ENCODE assay signal across 17 mouse cellular contexts in genomic region chrX:78547696-78548095, GRCm38 (mm10). TPM values are rescaled to one million over a fixed set of nuclear protein-coding genes. Genes with fewer than 3 reads are reported as not detected.
DNase-seq lines count a peak whose midpoint lies in the region; TF ChIP-seq lines count a peak whose summit lies in the region.
"Had no signal": no experiment of that assay in that cellular context is flagged by ENCODE, and none has a peak within 500 bp of the region (broad histone marks: within the 10 kb centered on the region; RNA-seq: fewer than 3 reads in every experiment).

No protein-coding gene starts in this region.

- intact Hi-C loops in gastrocnemius, postnatal 14 days (cut with DNase I; ENCODE audit: low total_unique reads): no loop called here

- H3K4me3 ChIP-seq in kidney, adult 2 months (ENCODE audit: insufficient read depth, low read depth, low read length): no peak overlapping the region
- H3K4me3 ChIP-seq: forebrain, embryonic 15.5 days; heart, embryonic 13.5 days; hindbrain, embryonic 10.5 days; megakaryocyte, embryonic 14.5 days; stomach, embryonic 15.5 days had no signal

- DNase-seq in gastrocnemius, postnatal 14 days: peak; percentile 7
- DNase-seq in gastrocnemius, postnatal 4 days (ENCODE audit: low spot score in 2 of 2): no peak
- peak; percentile 59 for DNase-seq in kidney, adult 2 months
- DNase-seq in kidney, postnatal 4 days: no peak
- peak; percentile 1 for DNase-seq in 3134 (ENCODE audit: extremely low read depth, insufficient read length, low spot score)
- DNase-seq in adipocyte (ENCODE audit: low spot score): peak; percentile 73
- DNase-seq in cerebellum, adult 11 months: no peak
- DNase-seq in testis, postnatal 14 days (ENCODE audit: low spot score): no peak
- DNase-seq: adrenal gland, adult 8-10 months; layer of hippocampus, postnatal 36 days; liver; lung, embryonic 14.5 days had no signal

- no peaks in the 10 kb centered on the region for H3K4me1 ChIP-seq in kidney, adult 2 months (ENCODE audit: control insufficient read depth, insufficient read depth, low read length)
- H3K4me1 ChIP-seq: forebrain, embryonic 15.5 days; heart, embryonic 13.5 days; hindbrain, embryonic 10.5 days; megakaryocyte, embryonic 14.5 days; stomach, embryonic 15.5 days had no signal

- H3K36me3 ChIP-seq in kidney, adult 2 months (ENCODE audit: control insufficient read depth, insufficient read depth, low read length): no peaks in the 10 kb centered on the region
- H3K36me3 ChIP-seq: forebrain, embryonic 15.5 days; heart, embryonic 13.5 days; hindbrain, embryonic 10.5 days; stomach, embryonic 15.5 days had no signal

- no peak for TF ChIP-seq POLR2A in kidney, adult 2 months (IDR thresholded peaks at IDR 0.05; ENCODE audit: low read depth, low read length)

- WGBS in kidney, adult 2 months: 17% methylated on average over 1 of the region's 1 CpGs

- TF ChIP-seq CTCF in kidney, adult 2 months (conservative IDR thresholded peaks at IDR 0.05; ENCODE audit: insufficient read depth, insufficient read length, low read depth, low read length): no peak

- H3K27ac ChIP-seq in kidney, adult 2 months (ENCODE audit: insufficient read depth, low read depth, low read length): no peak overlapping the region
- H3K27ac ChIP-seq: forebrain, embryonic 15.5 days; heart, embryonic 13.5 days; hindbrain, embryonic 10.5 days; stomach, embryonic 15.5 days had no signal

- H3K27me3 ChIP-seq in kidney, adult 2 months (replicated peaks; ENCODE audit: control insufficient read depth, insufficient read depth, low read length): no peaks in the 10 kb centered on the region
- H3K27me3 ChIP-seq: forebrain, embryonic 15.5 days; heart, embryonic 13.5 days; megakaryocyte, embryonic 14.5 days; stomach, embryonic 15.5 days had no signal

RNA-seq across cellular contexts. Expression of gene Prrg1, which starts 36.0 kb away (rescaled TPM):
- 1 to 10 TPM; 6.8 to 8.3 TPM for total RNA-seq in gastrocnemius, postnatal 14 days (2021)
- total RNA-seq in gastrocnemius, postnatal 4 days (2021): 10 to 100 TPM; 16.3 to 20.3 TPM
- polyA plus RNA-seq in kidney, adult 2 months (2012; rRNA removed): 1.1 and 2.1 TPM in 2 replicates

Comparison
In these comparisons a context has a peak if more than half of its experiments do, and no peak if none do; other contexts are left out.
1. DNase-seq: peak in gastrocnemius, postnatal 14 days (single experiment), kidney, adult 2 months (single experiment), 3134 (single experiment) and adipocyte (single experiment); none in gastrocnemius, postnatal 4 days (0 of 2), kidney, postnatal 4 days (0 of 2), cerebellum, adult 11 months (single experiment) and testis, postnatal 14 days (single experiment).